Mouse (Mus musculus) liver, embryonic 11.5 days (tissue): ENCODE results near the gene Fam102a. TPM values are rescaled to one million over a fixed set of nuclear protein-coding genes. Genes with fewer than 3 reads are reported as not detected.

Source experiments
- ATAC-seq: fragments of 200-750 bp; cut with Nextera tagmentation; replicated peaks from 2 replicates; pipeline ENCODE4 v1.8.0; 2017; ENCODE audit warnings: moderate number of reproducible peaks, mild to moderate bottlenecking, moderate TSS enrichment, moderate library complexity; ENCODE audit not compliant: low FRiP score
- DNase-seq: peaks from one replicate; pipeline ENCODE4 v3.0.0-alpha.2; 2017; ENCODE audit warnings: low spot score
- H3K27ac ChIP-seq: fragments of 300-500 bp; sonication (generic); 2 replicates; pipeline ENCODE4 v1.5.1; 2014; ENCODE audit warnings: mild to moderate bottlenecking, low read depth, low read length, control low read depth
- H3K27me3 ChIP-seq: fragments of 300-500 bp; sonication (generic); replicated peaks from 2 replicates; pipeline ENCODE4 v1.6.1; 2014; ENCODE audit warnings: low read length, mixed read lengths; ENCODE audit not compliant: control insufficient read depth, insufficient read depth
- H3K36me3 ChIP-seq: fragments of 300-500 bp; sonication (generic); 2 replicates; pipeline ENCODE4 v1.6.1; 2014; ENCODE audit warnings: mild to moderate bottlenecking, low read length, moderate library complexity, mixed read lengths; ENCODE audit not compliant: control insufficient read depth, insufficient read depth
- H3K4me1 ChIP-seq: fragments of 300-500 bp; sonication (generic); replicated peaks from 2 replicates; pipeline ENCODE4 v1.6.1; 2014; ENCODE audit warnings: low read length, mixed read lengths; ENCODE audit not compliant: control insufficient read depth, insufficient read depth
- H3K4me2 ChIP-seq: fragments of 300-500 bp; sonication (generic); 2 replicates; pipeline ENCODE4 v1.6.1; 2014; ENCODE audit warnings: mild to moderate bottlenecking, control low read depth, moderate library complexity
- H3K4me3 ChIP-seq: fragments of 300-500 bp; sonication (generic); 2 replicates; pipeline ENCODE4 v1.5.1; 2014; ENCODE audit warnings: low read depth, low read length, control low read depth
- H3K9ac ChIP-seq: fragments of 300-500 bp; sonication (generic); 2 replicates; pipeline ENCODE4 v1.6.1; 2014; ENCODE audit warnings: low read depth, low read length, control low read depth
- H3K9me3 ChIP-seq: fragments of 300-500 bp; sonication (generic); 2 replicates; pipeline ENCODE4 v1.6.1; 2016; ENCODE audit warnings: low read length, inconsistent platforms, mixed read lengths; ENCODE audit not compliant: control insufficient read depth
- WGBS: fragments of 180-500 bp; shearing (Covaris S2); extraction: QIAGEN DNeasy Blood & Tissue Kit; methylation state at CpG from one replicate; pipeline ENCODE4 v1.1.7; 2014; 5-methylcytosine and 5-hydroxymethylcytosine counted together
- polyA plus RNA-seq: library from polyadenylated mRNA; unstranded; fragments of >200 nt; fragmentation: Nextera tagmentation; extraction: Ambion mirVana; gene quantifications from 2 replicates; pipeline ENCODE4 v1.2.1, GENCODE M21; 2014

The Fam102a gene
- polyA plus RNA-seq, 1 experiment from 2014 or later, result 6.5 TPM

DNA sequence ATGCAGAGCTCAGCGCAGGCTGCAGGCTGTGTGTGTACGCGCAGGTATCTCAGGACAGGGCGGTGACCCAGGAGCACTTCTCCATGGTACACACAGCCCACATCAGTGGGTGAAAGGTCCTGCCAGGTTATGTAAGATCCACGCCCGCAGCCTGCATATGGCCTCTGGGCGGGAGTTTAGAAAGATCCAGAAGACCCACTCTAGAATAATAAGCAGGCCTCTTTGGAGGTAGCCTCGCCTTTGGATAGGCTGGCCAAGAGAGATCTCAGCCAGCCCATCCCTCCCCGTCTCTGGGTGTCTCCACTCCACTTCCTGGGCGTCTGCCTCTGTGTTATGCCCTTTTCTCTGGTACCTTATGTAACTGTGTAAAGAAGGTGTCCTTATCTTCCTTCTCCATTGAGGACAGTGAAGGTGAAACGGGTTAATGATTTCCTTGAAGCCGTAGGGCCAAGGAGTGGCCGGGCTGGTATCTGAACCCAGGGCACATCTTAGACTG, 10.5 kb upstream of the Fam102a start:
- DNase-seq, result no peak

DNA sequence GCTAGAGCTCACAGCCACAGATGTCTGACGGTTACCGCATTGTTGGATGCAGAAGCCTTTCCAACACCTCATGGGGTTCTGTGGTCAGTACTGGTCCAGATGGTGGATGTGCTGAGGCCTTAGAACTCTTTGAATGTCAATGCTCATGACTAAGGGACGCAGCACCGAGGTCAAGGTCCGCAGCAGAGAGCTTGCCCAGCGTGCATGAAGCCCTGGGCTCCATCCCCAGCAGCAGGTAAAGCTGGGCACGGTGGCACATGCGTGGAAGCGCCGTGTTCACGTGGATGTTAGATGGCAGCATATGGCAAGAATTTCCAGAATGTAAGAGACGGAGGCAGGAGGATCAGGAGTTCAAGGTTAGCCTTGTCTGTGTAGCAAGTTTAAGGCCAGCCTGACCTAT, 9.3 kb upstream of the Fam102a start:
- H3K27me3 ChIP-seq, result no peaks in the 10 kb centered on the region
- no peaks in the 10 kb centered on the region for H3K4me1 ChIP-seq
- H3K27ac ChIP-seq, result no peak overlapping the region
- H3K9ac ChIP-seq, result no peak overlapping the region
- no peak overlapping the region for H3K4me2 ChIP-seq
- no peaks in the 10 kb centered on the region for H3K9me3 ChIP-seq
- ATAC-seq (no peak), DNase-seq (no peak)
- no peaks in the 10 kb centered on the region for H3K36me3 ChIP-seq
- WGBS, result 83% methylated on average over 12 of the region's 12 CpGs
- H3K4me3 ChIP-seq, result no peak overlapping the region

More for the DNA sequence above, 10.5 kb upstream of the Fam102a start:
- Histone ChIP-seq H3K9ac (no peak overlapping the region), H3K4me2 (no peak overlapping the region), H3K4me3 (no peak overlapping the region), H3K27ac (no peak overlapping the region), H3K9me3 (no peaks in the 10 kb centered on the region), H3K36me3 (no peaks in the 10 kb centered on the region), H3K4me1 (no peaks in the 10 kb centered on the region), H3K27me3 (no peaks in the 10 kb centered on the region)
- WGBS, result 78% methylated on average over 13 of the region's 13 CpGs
- ATAC-seq, result no peak

DNA sequence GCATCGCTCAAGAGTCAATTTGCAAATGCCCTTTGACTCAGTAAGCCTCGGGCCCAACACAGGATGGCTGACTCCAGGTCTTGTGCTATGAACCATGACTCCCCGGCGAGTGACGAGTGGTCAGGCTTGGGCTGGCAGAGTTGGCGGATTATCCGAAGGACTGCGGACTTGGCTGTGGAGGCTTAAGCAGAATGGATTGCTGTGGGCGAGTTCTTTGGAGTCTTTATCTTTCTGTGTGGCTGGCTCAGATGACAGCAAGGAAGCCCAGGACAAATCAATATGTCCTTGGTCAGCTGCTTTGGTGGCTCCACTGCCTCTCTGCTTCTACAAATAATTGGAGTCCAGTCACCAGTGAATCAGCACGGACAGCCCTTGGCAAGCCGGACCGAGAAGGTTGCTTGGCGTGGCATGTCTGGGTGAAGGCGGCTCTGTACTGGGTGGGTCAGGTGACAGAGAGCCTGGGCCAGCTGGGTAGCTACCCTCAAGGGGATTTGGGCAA, 7.6 kb upstream of the Fam102a start:
- Histone ChIP-seq H3K9me3 (no peaks in the 10 kb centered on the region), H3K4me3 (no peak overlapping the region), H3K4me1 (no peaks in the 10 kb centered on the region), H3K4me2 (no peak overlapping the region), H3K27me3 (no peaks in the 10 kb centered on the region), H3K9ac (no peak overlapping the region), H3K27ac (no peak overlapping the region), H3K36me3 (no peaks in the 10 kb centered on the region)
- ATAC-seq (no peak), DNase-seq (no peak)
- WGBS, result 74% methylated on average over 14 of the region's 14 CpGs

DNA sequence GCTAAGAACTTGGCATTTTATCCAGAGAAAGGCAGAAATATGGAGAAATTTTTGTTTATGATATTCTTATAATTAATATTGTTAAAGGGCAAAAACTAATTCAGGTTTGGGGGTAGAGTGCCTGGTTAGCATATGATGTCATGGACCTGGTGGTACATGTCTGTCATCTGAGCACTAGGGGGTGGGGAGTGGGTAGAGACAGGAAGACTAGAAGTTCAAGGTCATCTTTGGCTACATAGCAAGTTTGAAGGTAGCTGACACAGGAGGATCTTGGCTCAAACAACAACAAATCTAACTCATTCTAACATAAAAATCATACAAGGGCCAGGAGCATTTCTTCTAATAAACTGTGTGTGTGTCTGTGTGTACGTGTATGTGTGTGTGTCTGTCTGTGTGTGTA, 6.8 kb upstream of the Fam102a start:
- Histone ChIP-seq H3K27ac (no peak overlapping the region), H3K4me2 (no peak overlapping the region)
- WGBS, result 84% methylated on average over 1 of the region's 1 CpGs

DNA sequence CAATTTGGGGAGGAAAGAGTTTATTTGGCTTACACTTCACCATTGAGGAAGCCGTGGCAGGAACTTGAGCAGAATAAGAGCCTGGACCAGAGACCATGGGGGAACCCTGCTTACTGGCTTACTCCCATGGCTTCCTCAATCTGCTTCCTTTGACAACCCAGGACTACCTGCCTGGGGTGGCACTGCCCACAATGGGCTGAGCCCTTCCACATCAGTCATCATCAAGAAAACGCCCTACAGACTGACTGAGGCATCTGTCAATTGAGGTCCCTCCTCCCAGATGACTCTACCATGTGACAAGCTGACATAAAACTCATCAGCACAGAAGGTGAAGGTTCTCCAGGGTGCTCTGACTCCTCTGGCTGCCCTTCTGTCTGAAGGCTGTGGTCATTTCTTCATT, 4.7 kb upstream of the Fam102a start:
- Histone ChIP-seq H3K27me3 (no peaks in the 10 kb centered on the region), H3K4me1 (0 out of 2 replicates have a peak, but pooled peaks cover 4% of the 10 kb centered on the region), H3K4me3 (no peak overlapping the region), H3K36me3 (no peaks in the 10 kb centered on the region), H3K9me3 (no peaks in the 10 kb centered on the region), H3K9ac (no peak overlapping the region), H3K4me2 (no peak overlapping the region), H3K27ac (no peak overlapping the region)
- WGBS, result 62% methylated on average over 2 of the region's 2 CpGs
- DNase-seq (no peak), ATAC-seq (no peak)

More for the DNA sequence above, 6.8 kb upstream of the Fam102a start:
- Histone ChIP-seq H3K4me3 (no peak overlapping the region), H3K4me1 (no peaks in the 10 kb centered on the region), H3K27me3 (no peaks in the 10 kb centered on the region), H3K9me3 (no peaks in the 10 kb centered on the region), H3K36me3 (no peaks in the 10 kb centered on the region), H3K9ac (no peak overlapping the region)
- DNase-seq (no peak), ATAC-seq (no peak)

DNA sequence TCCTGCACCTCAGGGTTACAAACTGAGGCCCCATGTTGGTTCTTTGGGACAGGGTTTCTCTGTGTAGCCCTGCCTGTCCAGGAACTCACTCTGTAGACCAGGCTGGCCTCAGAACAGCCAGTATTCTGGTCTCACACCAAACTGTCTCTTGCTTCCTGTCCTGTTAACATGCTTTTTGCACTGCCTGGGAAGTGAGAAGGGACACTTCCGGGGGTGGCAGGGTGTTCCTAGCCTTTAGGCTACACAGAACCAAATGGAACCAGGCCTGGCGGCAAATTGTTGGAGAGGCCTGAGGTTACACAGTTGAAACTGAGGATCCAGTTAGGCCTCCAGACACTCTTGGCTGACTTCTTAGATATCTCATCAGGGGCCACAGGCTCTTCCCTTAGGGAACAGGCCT, 2.0 kb upstream of the Fam102a start:
- Histone ChIP-seq H3K36me3 (no peaks in the 10 kb centered on the region), H3K27ac (no peak overlapping the region), H3K4me3 (no peak overlapping the region), H3K9me3 (no peaks in the 10 kb centered on the region), H3K9ac (no peak overlapping the region), H3K4me1 (peaks cover 19% of the 10 kb centered on the region; the same call in 1 of the 2 replicates), H3K4me2 (no peak overlapping the region), H3K27me3 (peaks cover 10% of the 10 kb centered on the region)
- ATAC-seq (no peak), DNase-seq (no peak)
- 78% methylated on average over 2 of the region's 2 CpGs for WGBS

DNA sequence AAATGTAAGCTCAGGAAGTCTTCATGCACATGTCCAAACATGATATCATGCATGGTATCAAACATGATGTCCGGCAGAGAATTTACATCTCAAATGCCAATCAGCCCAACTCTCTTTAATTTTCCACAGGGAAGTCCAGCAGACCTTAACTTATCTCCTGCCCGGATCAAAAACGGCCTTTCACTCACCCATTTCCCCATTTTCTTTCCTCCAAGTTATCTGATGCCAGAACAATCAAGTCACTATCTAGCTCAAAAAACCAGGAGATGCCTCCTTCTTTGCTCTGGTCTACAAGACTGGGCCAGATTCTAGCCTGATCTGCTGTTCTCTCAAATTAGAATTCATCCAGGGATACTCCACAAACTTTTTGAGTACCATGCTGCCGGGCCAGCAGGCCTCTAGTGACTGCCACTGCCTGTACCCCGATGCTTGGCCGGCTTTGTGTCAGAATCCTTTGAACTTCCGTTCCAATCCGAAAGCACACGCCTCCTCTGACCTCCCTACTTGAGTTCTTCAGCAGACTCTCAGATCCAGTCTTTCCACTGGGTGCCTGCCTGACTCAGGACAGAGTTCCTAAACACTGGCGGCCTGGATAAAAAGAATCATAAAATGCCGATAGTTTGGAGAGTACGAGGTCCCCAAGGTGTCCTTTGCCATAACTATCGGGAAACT, 935 bp upstream of the Fam102a start:
- Histone ChIP-seq H3K4me2 (peak overlapping the region; percentile 91), H3K27me3 (peaks cover 11% of the 10 kb centered on the region), H3K4me3 (peak overlapping the region; percentile 69), H3K27ac (peak overlapping the region; percentile 15), H3K36me3 (no peaks in the 10 kb centered on the region), H3K9me3 (no peaks in the 10 kb centered on the region), H3K9ac (peak overlapping the region; percentile 64), H3K4me1 (peaks cover 19% of the 10 kb centered on the region; the same call in 1 of the 2 replicates)
- DNase-seq (no peak), ATAC-seq (no peak)
- WGBS, result 12% methylated on average over 13 of the region's 13 CpGs

DNA sequence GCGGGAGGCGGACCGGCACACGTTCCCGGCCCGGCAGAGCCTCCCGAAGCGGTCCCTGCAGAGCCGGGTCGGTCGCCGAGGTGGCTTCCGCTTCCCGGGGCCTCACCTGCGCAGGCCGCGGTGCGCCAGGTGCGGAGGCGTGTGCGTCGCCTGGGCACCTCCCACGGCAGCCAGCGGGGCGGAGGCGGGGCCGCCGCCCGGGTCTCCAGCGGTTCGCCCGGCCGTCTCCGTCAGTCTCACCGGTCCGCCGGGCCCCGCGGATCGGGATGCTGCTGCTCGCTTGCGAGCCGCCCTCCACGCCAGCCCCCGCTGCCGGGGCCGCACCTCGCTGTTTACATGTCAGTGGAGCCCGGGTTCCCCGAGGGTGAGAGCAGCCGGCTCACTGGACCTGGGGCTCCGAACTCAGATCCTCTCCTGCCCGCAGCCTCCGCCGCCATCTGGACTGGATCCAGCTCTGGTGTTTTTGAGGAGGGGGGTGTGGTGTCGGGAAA, 414 bp downstream of the Fam102a start:
- peak overlapping the region; percentile 52 for H3K27ac ChIP-seq
- peak overlapping the region; percentile 91 for H3K4me2 ChIP-seq
- H3K4me3 ChIP-seq, result peak overlapping the region; percentile 69
- peak; percentile 51; the same call in 1 of the 2 replicates for ATAC-seq
- peaks cover 12% of the 10 kb centered on the region for H3K27me3 ChIP-seq
- 0% methylated on average over 49 of the region's 56 CpGs for WGBS
- H3K36me3 ChIP-seq, result no peaks in the 10 kb centered on the region
- no peaks in the 10 kb centered on the region for H3K9me3 ChIP-seq
- peaks cover 19% of the 10 kb centered on the region; the same call in 1 of the 2 replicates for H3K4me1 ChIP-seq
- peak overlapping the region; percentile 61 for H3K9ac ChIP-seq
- peak; percentile 65 for DNase-seq
